Mouse (Mus musculus) CH12F3 (cell line): ENCODE measurements at regions not wholly inside any gene's neighbourhood (a gene's known extent, or its start where the extent isn't known, plus 50 kb on each side); places are given as distances from the start of the nearest gene placed in this dataset.
"Not testable (repeated sequence)": the region's sequence is repeated elsewhere in the genome, so short reads cannot be mapped to it uniquely, and the experiment has no call there.

Experiments
- in situ Hi-C: fragments of 300-500 bp; cut with MboI; formaldehyde crosslinking; loops from 2 replicates; pipeline ENCODE4 v1.14.3; 2020; ENCODE audit warnings: low sequenced_read_pairs

- in situ Hi-C loops, result no loop called here
These were observed 155.6 kb upstream of the Ubl3 start for GRCm38 (mm10) chr5:148708014-148708741.

GRCm38 (mm10) chr5:148707335-148707734 is 154.7 kb upstream of the Ubl3 start:
- in situ Hi-C loops, result no loop called here

- in situ Hi-C loops, result no loop called here
These were observed 153.9 kb upstream of the Ubl3 start for GRCm38 (mm10) chr5:148706323-148707120.

- in situ Hi-C loops, result no loop called here
These were observed 152.2 kb upstream of the Ubl3 start for GRCm38 (mm10) chr5:148704769-148705168.

GRCm38 (mm10) chr5:148701859-148702258 is 149.3 kb upstream of the Ubl3 start:
- in situ Hi-C loops, result no loop called here

- in situ Hi-C loops, result no loop called here
These were observed 148.4 kb upstream of the Ubl3 start for GRCm38 (mm10) chr5:148701001-148701400.

- in situ Hi-C loops, result no loop called here
These were observed 147.7 kb upstream of the Ubl3 start for GRCm38 (mm10) chr5:148700240-148700639.

GRCm38 (mm10) chr5:148697631-148698368 is 145.2 kb upstream of the Ubl3 start:
- in situ Hi-C loops, result no loop called here

- in situ Hi-C loops, result no loop called here
These were observed 141.8 kb upstream of the Ubl3 start for GRCm38 (mm10) chr5:148694352-148694751.

- in situ Hi-C loops, result no loop called here
These were observed 138.9 kb upstream of the Ubl3 start for GRCm38 (mm10) chr5:148691486-148691885.

- in situ Hi-C loops, result no loop called here
These were observed 138.2 kb upstream of the Ubl3 start for GRCm38 (mm10) chr5:148690823-148691197.

GRCm38 (mm10) chr5:148690158-148690822 is 137.7 kb upstream of the Ubl3 start:
- in situ Hi-C loops, result no loop called here

- in situ Hi-C loops, result no loop called here
These were observed 136.7 kb upstream of the Ubl3 start for GRCm38 (mm10) chr5:148689297-148689696.

- in situ Hi-C loops, result no loop called here
These were observed 135.9 kb upstream of the Ubl3 start for GRCm38 (mm10) chr5:148688501-148688900.

- in situ Hi-C loops, result no loop called here
These were observed 135.2 kb upstream of the Ubl3 start for GRCm38 (mm10) chr5:148687827-148688226.

- in situ Hi-C loops, result no loop called here
These were observed 131.6 kb upstream of the Ubl3 start for GRCm38 (mm10) chr5:148684216-148684615.

- in situ Hi-C loops, result no loop called here
These were observed 130.0 kb upstream of the Ubl3 start for GRCm38 (mm10) chr5:148682553-148682952.

- in situ Hi-C loops, result no loop called here
These were observed 127.8 kb upstream of the Ubl3 start for GRCm38 (mm10) chr5:148680341-148680740.

GRCm38 (mm10) chr5:148679586-148679985 is 127.0 kb upstream of the Ubl3 start:
- in situ Hi-C loops, result no loop called here

- in situ Hi-C loops, result not testable (repeated sequence)
These were observed 125.8 kb upstream of the Ubl3 start for GRCm38 (mm10) chr5:148678285-148678937.
